Mouse (Mus musculus) limb, embryonic 15.5 days (tissue): ENCODE data around the gene Kantr. TPM values are rescaled to one million over a fixed set of nuclear protein-coding genes. Genes with fewer than 3 reads are reported as not detected.
"Not testable (repeated sequence)": the region's sequence is repeated elsewhere in the genome, so short reads cannot be mapped to it uniquely, and the experiment has no call there.

ENCODE experiments used
- ATAC-seq: fragments of 200-750 bp; cut with Nextera tagmentation; 2 replicates; pipeline ENCODE4 v1.8.0; 2017; ENCODE audit warnings: low read depth, moderate TSS enrichment; ENCODE audit not compliant: insufficient number of reproducible peaks, low FRiP score, low TSS enrichment
- H3K27ac ChIP-seq: fragments of 300-500 bp; sonication (generic); 2 replicates; pipeline ENCODE4 v1.5.1; 2015; ENCODE audit warnings: moderate library complexity, mild to moderate bottlenecking, inconsistent platforms
- H3K27me3 ChIP-seq: fragments of 300-500 bp; sonication (generic); 2 replicates; pipeline ENCODE4 v1.6.1; 2015; ENCODE audit warnings: inconsistent platforms
- H3K36me3 ChIP-seq: fragments of 300-500 bp; sonication (generic); 2 replicates; pipeline ENCODE4 v1.6.1; 2015; ENCODE audit warnings: inconsistent platforms
- H3K4me1 ChIP-seq: fragments of 300-500 bp; sonication (generic); 2 replicates; pipeline ENCODE4 v1.6.1; 2015; ENCODE audit warnings: inconsistent platforms
- H3K4me2 ChIP-seq: fragments of 300-500 bp; sonication (generic); 2 replicates; pipeline ENCODE4 v1.6.1; 2015; ENCODE audit warnings: mild to moderate bottlenecking, inconsistent platforms
- H3K4me3 ChIP-seq: fragments of 300-500 bp; sonication (generic); 2 replicates; pipeline ENCODE4 v1.5.1; 2015; ENCODE audit warnings: mild to moderate bottlenecking, inconsistent platforms
- H3K9ac ChIP-seq: fragments of 300-500 bp; sonication (generic); 2 replicates; pipeline ENCODE4 v1.6.1; 2015; ENCODE audit warnings: inconsistent platforms
- H3K9me3 ChIP-seq: fragments of 300-500 bp; sonication (generic); 2 replicates; pipeline ENCODE4 v1.6.1; 2016; ENCODE audit warnings: inconsistent platforms
- WGBS: fragments of 180-500 bp; shearing (Covaris S2); methylation state at CpG from one replicate; pipeline ENCODE4 v1.1.7; 2015; 5-methylcytosine and 5-hydroxymethylcytosine counted together
- polyA plus RNA-seq: library from polyadenylated mRNA; unstranded; fragments of >200 nt; fragmentation: Nextera tagmentation; extraction: Ambion mirVana; gene quantifications from 2 replicates; pipeline ENCODE4 v1.2.1, GENCODE M21; 2015

The Kantr gene
- polyA plus RNA-seq, 1 experiment from 2014 or later, result 15.1 TPM

DNA sequence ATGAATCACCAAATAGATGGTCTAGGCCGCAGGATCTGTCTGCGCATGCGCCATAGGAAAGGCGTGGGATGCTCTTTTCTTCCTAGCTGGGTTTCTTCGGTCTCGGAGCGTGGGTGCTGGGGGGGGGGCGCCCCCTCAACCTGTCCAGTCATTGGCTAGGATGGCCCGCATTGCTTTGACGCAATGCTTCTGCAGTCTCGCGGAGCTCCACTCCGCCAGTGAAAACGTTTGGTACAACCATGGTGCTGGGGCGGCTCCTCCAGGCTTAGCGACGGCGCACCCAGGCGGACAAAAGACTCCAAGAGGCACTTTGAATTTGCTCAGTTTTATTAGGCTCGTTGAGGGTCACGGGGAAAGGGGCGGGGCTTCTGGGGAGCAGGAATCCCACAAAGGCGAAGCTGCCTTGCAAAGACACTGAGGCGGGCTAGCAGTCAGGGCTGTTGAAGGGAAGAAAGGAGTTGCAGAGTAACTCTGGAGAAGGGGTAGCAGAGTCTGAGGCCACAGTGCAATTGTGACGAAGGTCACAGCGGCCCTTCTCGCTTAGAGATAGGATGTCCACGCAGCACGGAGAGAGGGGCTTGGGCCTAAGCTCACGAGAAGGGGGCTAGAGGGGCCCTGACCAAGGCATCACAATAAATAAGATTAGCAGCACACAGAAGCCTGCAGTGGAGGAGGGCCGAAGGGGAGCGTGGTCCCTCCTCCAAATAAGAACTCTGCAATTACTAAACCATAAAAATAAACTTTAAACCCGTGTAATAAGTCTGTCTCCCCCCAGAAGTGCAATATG lies 9.4 kb upstream of the Kantr start:
- H3K27ac ChIP-seq, result peak overlapping the region; percentile 91
- H3K36me3 ChIP-seq, result 0 out of 2 replicates have a peak, but pooled peaks cover 10% of the 10 kb centered on the region
- peaks cover 34% of the 10 kb centered on the region for H3K27me3 ChIP-seq
- peak overlapping the region; percentile 26 for H3K9ac ChIP-seq
- 18% methylated on average over 33 of the region's 33 CpGs for WGBS
- peak overlapping the region; percentile 42 for H3K4me2 ChIP-seq
- no peaks in the 10 kb centered on the region for H3K9me3 ChIP-seq
- peak overlapping the region; percentile 31 for H3K4me3 ChIP-seq
- peak; percentile 99 for ATAC-seq
- H3K4me1 ChIP-seq, result 0 out of 2 replicates have a peak, but pooled peaks cover 4% of the 10 kb centered on the region

DNA sequence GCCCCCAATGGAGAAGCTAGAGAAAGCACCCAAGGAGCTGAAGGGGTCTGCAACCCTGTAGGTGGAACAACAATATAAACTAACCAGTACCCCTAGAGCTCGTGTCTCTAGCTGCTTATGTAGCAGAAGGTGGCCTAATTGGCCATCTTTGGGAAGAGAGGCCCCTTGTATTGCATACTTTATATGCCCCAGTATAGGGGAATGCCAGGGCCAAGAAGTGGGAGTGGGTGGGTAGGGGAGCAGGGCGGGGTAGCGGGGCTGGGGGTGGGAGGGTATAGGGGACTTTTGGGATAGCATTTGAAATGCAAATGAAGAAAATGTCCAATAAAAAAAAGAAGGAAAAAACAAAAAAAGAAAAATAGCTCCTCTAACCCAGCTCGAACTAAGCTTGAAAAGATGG lies 8.8 kb upstream of the Kantr start:
- H3K9me3 ChIP-seq, H3K9ac ChIP-seq, ATAC-seq, H3K4me1 ChIP-seq: not testable (repeated sequence)
- 0 out of 2 replicates have a peak overlapping the region, but pooled peaks have one; percentile 19 for H3K4me2 ChIP-seq
- peak overlapping the region; percentile 17; the same call in 1 of the 2 replicates for H3K27ac ChIP-seq
- 0 out of 2 replicates have a peak, but pooled peaks cover 10% of the 10 kb centered on the region for H3K36me3 ChIP-seq
- WGBS, result 48% methylated on average over 4 of the region's 4 CpGs
- H3K4me3 ChIP-seq, result peak overlapping the region; percentile 31
- peaks cover 28% of the 10 kb centered on the region for H3K27me3 ChIP-seq

DNA sequence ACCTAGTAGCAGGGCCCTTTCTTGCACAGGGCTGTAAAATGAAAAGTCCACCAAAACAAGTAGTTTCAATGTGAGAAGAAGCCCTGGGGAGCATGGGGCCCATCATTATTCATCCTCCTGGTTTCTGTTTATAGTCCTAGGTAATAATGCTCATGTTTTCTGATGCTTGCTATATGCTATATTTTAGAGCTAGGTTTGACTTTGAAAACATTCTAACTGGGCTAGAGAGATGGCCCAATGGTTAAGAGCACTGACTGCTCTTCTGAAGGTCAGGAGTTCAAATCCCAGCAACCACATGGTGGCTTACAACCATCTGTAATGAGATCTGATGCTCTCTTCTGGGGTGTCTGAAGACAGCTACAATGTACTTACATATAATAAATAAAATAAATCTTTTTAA lies 2.1 kb upstream of the Kantr start:
- ATAC-seq, result not testable (repeated sequence)

DNA sequence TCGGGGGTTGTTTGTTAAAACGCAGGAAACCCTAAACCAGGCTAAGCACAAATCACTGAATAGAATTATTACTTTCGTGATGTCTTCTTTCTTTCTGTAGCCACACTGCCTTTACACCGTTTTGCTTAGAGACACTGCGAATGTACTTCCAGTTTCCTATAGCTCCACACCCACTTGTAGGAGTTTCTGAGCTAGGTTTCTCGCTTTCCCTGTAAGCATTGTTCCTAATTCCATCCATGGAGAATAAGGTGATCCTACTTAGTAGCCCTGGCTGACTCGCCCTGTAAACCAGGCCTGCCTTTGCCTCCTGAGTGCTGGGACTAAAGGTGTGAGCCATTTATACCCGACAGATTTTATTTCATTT lies 376 bp upstream of the Kantr start:
- peak; percentile 24; the same call in 1 of the 2 replicates for ATAC-seq
- peak overlapping the region; percentile 50 for H3K27ac ChIP-seq
- no peaks in the 10 kb centered on the region for H3K4me1 ChIP-seq
- peak overlapping the region; percentile 47 for H3K4me2 ChIP-seq
- no peaks in the 10 kb centered on the region for H3K36me3 ChIP-seq
- H3K9me3 ChIP-seq, result no peaks in the 10 kb centered on the region
- 19% methylated on average over 8 of the region's 8 CpGs for WGBS
- peak overlapping the region; percentile 51 for H3K4me3 ChIP-seq
- H3K9ac ChIP-seq, result no peak overlapping the region
- peaks cover 13% of the 10 kb centered on the region; the same call in 1 of the 2 replicates for H3K27me3 ChIP-seq

More for the DNA sequence above, 2.1 kb upstream of the Kantr start:
- H3K4me3 ChIP-seq, H3K4me2 ChIP-seq, H3K27ac ChIP-seq, H3K4me1 ChIP-seq, H3K9me3 ChIP-seq, H3K36me3 ChIP-seq, H3K9ac ChIP-seq: not testable (repeated sequence)
- H3K27me3 ChIP-seq, result peaks cover 19% of the 10 kb centered on the region; the same call in 1 of the 2 replicates

DNA sequence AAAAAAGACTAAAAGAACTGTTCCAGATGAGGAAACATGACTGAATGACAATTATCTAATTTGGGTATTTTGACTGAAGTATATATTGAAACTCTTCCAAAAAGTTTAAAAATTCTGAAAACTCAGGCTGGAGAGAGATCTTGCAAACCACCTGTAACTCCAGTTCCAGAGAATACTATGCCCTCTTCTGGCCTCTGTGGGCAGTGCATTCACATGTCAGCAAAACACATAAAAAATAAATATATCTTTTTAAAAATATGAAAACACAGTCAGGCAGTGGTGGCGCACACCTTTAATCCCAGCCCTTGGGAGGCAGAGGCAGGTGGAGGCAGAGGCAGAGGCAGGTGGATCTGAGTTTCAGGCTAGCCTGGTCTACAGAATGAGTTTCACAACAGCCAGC lies 3.7 kb downstream of the Kantr start:
- no peak overlapping the region for H3K4me3 ChIP-seq
- no peaks in the 10 kb centered on the region for H3K9me3 ChIP-seq
- 97% methylated on average over 1 of the region's 1 CpGs for WGBS
- no peaks in the 10 kb centered on the region for H3K4me1 ChIP-seq
- H3K9ac ChIP-seq, result no peak overlapping the region
- H3K36me3 ChIP-seq, result no peaks in the 10 kb centered on the region
- no peak for ATAC-seq
- H3K27me3 ChIP-seq, result 0 out of 2 replicates have a peak, but pooled peaks cover 7% of the 10 kb centered on the region
- no peak overlapping the region for H3K4me2 ChIP-seq
- no peak overlapping the region for H3K27ac ChIP-seq

DNA sequence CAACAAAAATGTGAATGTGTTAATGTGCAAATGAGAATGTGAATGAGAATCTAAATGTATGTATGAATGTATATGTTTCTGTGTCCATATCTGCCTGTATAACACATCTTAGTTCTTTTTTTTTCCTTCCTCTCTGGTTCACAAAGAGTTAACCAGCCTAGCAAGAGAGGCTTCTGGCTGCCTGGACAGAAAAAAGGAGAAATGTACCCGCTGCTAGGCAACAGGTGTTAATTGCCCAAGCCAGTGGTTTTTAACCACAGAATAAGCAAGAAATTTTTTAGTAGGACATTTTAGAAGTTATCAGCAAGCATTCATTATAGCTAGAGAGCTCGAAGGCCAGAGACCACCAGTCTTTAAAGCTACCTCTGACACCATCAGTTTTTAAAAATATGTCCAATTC lies 4.5 kb downstream of the Kantr start:
- Histone ChIP-seq H3K9ac (no peak overlapping the region), H3K4me2 (no peak overlapping the region), H3K9me3 (no peaks in the 10 kb centered on the region), H3K27ac (no peak overlapping the region), H3K4me1 (no peaks in the 10 kb centered on the region), H3K27me3 (0 out of 2 replicates have a peak, but pooled peaks cover 7% of the 10 kb centered on the region), H3K36me3 (no peaks in the 10 kb centered on the region), H3K4me3 (no peak overlapping the region)
- 31% methylated on average over 2 of the region's 2 CpGs for WGBS
- no peak for ATAC-seq

DNA sequence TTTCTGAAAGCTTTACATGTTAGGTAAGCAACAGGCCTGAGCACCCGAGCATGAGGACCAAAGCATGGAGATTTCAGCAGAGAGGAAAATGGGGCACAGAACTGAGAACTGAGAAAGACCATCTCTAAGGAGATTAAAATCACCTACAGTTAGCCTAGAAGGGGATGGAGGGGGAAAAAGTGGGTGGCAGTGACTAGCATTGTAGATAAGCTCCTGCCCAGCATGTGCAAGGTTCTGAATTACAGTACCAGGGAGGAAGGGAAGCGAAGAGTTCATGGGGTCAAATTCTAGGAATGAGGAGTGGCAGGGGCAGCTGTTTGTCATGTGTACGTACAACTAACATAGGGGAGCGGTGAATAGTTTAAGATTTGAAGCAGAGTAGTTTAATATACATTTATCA lies 6.8 kb downstream of the Kantr start:
- H3K4me1 ChIP-seq, result no peaks in the 10 kb centered on the region
- no peaks in the 10 kb centered on the region for H3K36me3 ChIP-seq
- no peak overlapping the region for H3K9ac ChIP-seq
- 66% methylated on average over 4 of the region's 4 CpGs for WGBS
- H3K4me2 ChIP-seq, result no peak overlapping the region
- no peak for ATAC-seq
- H3K9me3 ChIP-seq, result no peaks in the 10 kb centered on the region
- H3K4me3 ChIP-seq, result no peak overlapping the region
- no peak overlapping the region for H3K27ac ChIP-seq
- H3K27me3 ChIP-seq, result 0 out of 2 replicates have a peak, but pooled peaks cover 3% of the 10 kb centered on the region

DNA sequence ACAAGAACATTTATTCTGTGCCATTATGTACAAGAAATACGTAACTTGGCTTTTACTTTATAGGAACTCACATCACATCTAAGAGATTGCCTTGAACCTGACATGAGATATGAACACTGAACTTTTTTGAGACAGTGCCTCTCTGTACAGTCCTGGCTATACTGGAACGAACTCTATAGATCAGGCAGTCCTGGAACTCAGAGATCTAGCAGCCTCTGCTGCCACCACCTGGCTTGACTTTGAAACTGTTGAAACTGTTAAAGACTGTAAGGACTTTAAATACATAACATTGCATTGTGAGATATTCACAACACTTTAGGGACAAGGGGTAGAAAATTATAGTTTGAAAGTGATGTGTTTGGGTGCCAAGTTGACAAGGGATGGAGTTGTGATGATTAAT lies 19.4 kb downstream of the Kantr start:
- no peaks in the 10 kb centered on the region for H3K4me1 ChIP-seq
- no peak overlapping the region for H3K4me2 ChIP-seq
- no peak overlapping the region for H3K27ac ChIP-seq
- no peak overlapping the region for H3K4me3 ChIP-seq
- no peaks in the 10 kb centered on the region for H3K9me3 ChIP-seq
- no peak overlapping the region for H3K9ac ChIP-seq
- no peak for ATAC-seq
- 60% methylated on average over 2 of the region's 2 CpGs for whole genome bisulfite sequencing
- H3K36me3 ChIP-seq, result no peaks in the 10 kb centered on the region
- H3K27me3 ChIP-seq, result peaks cover 4% of the 10 kb centered on the region; the same call in 1 of the 2 replicates

DNA sequence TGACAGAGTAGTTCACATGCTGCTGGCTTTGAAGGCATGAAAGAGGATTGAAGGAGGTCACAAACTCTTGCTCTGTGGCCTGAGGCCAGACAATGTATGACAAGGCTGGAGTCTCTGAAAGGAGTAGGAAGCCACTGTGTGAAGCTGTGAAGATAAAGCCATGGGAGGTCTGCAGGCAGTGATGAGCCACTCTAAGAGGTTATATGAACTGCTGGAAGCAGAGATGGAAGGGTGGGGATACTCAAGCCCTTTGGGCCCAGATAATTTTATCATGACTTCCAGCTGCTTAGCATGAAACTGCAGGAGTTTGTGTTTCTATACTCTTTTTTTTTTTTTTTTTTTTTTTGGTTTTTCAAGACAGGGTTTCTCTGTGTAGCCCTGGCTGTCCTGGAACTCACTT lies 19.9 kb downstream of the Kantr start:
- Histone ChIP-seq H3K9me3 (no peaks in the 10 kb centered on the region), H3K4me1 (no peaks in the 10 kb centered on the region), H3K36me3 (no peaks in the 10 kb centered on the region), H3K27ac (no peak overlapping the region), H3K9ac (no peak overlapping the region), H3K4me2 (no peak overlapping the region), H3K27me3 (peaks cover 4% of the 10 kb centered on the region; the same call in 1 of the 2 replicates), H3K4me3 (no peak overlapping the region)
- ATAC-seq, result no peak

DNA sequence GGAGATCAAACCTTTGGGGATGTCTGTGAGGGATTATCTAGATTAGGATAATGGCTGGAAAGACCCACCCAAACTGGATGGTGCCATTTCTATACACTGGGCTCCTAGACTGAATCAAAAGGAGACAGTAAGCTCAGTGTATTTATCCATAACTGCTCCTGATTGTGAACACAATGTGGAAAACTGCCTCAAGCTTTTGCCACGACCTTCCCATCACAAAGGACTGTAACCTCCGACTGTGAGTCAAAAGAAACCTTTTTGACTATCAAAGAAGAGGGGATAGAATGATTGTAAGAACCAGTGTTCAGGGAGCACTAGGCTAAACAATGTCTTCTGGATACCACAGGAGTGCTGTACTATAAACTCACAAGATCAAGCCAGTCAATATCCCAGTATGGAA lies 21.1 kb downstream of the Kantr start:
- Histone ChIP-seq H3K4me2 (no peak overlapping the region), H3K9ac (no peak overlapping the region), H3K4me1 (no peaks in the 10 kb centered on the region), H3K9me3 (no peaks in the 10 kb centered on the region), H3K27ac (no peak overlapping the region), H3K36me3 (no peaks in the 10 kb centered on the region), H3K4me3 (no peak overlapping the region), H3K27me3 (peaks cover 4% of the 10 kb centered on the region; the same call in 1 of the 2 replicates)
- ATAC-seq, result no peak
- 85% methylated on average over 2 of the region's 2 CpGs for WGBS

DNA sequence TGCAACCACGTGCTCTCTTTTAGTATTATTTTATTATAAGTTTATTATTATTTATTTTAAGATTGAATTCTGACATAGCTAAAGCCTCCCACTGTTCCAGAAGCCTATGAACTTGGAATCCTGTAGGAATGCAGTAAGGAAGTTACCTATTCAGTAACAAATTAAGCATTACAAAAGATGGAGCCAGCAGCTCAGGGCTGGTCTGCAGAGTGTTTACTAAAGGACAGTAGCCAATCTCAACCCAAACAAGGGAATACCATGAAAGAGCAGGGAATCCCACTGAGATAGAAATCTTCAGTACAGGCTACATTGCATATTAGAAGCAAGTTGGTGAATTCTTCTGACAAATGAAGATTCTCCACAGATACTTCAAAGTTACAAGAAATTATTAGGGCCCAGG lies 40.3 kb downstream of the Kantr start:
- not testable (repeated sequence) for ATAC-seq, H3K4me2 ChIP-seq, H3K9me3 ChIP-seq, H3K9ac ChIP-seq, H3K4me1 ChIP-seq, H3K27me3 ChIP-seq, H3K4me3 ChIP-seq, H3K27ac ChIP-seq, H3K36me3 ChIP-seq
- 56% methylated on average over 1 of the region's 1 CpGs for WGBS

DNA sequence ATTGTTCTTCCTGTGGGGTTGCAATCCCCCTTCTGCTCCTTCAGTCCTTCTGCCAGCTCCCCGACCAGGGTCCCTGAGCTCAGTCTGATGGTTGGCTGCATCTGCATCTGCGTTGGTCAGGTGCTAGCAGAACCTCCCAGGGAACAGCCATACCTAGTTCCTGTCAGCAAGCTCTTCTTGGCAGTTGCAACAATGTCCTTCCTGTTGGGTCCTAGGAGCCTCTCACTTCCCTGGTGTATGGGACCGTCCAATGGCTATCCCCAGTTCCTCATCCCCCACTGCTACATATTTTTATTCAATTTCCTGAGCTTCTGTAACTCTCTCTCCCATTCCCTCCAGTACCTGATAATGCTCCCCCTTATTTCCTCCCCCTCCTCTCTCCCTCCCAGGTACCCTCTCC lies 42.5 kb downstream of the Kantr start:
- no peaks in the 10 kb centered on the region for H3K4me1 ChIP-seq
- H3K9me3 ChIP-seq, result no peaks in the 10 kb centered on the region
- H3K27ac ChIP-seq, result no peak overlapping the region
- no peaks in the 10 kb centered on the region for H3K27me3 ChIP-seq
- no peak overlapping the region for H3K4me2 ChIP-seq
- 75% methylated on average over 3 of the region's 3 CpGs for WGBS
- no peak for ATAC-seq
- H3K4me3 ChIP-seq, result no peak overlapping the region
- no peak overlapping the region for H3K9ac ChIP-seq
- H3K36me3 ChIP-seq, result no peaks in the 10 kb centered on the region
